Mouse (Mus musculus) forelimb bud, embryonic 11.5 days (tissue): ENCODE results near the gene Sema4d.

Experiments used
- DNase-seq: peaks from one replicate; pipeline ENCODE4 v3.0.0-alpha.2; 2012; ENCODE audit warnings: low read depth, low spot score

Gene Sema4d

GRCm38 (mm10) chr13:51642171-51642778 is 151.3 kb downstream of the Sema4d start:
- no peak for DNase-seq

GRCm38 (mm10) chr13:51641424-51641823 is 152.1 kb downstream of the Sema4d start:
- no peak for DNase-seq

- no peak for DNase-seq
These were observed 154.6 kb downstream of the Sema4d start for GRCm38 (mm10) chr13:51638958-51639357.
